Mouse (Mus musculus) heart, embryonic 10.5 days (tissue): ENCODE results near the gene Ppp1r3f. TPM values are rescaled to one million over a fixed set of nuclear protein-coding genes. Genes with fewer than 3 reads are reported as not detected.

Experiments
- DNase-seq: peaks from one replicate; pipeline ENCODE4 v3.0.0-alpha.2; 2017; ENCODE audit warnings: low spot score
- H3K27ac ChIP-seq: fragments of 300-500 bp; sonication (generic); 2 replicates; pipeline ENCODE4 v1.5.1; 2016; ENCODE audit warnings: mild to moderate bottlenecking
- H3K27me3 ChIP-seq: fragments of 300-500 bp; sonication (generic); 2 replicates; pipeline ENCODE4 v1.6.1; 2016; ENCODE audit warnings: mild to moderate bottlenecking; ENCODE audit not compliant: poor library complexity, insufficient read depth, severe bottlenecking
- H3K36me3 ChIP-seq: fragments of 300-500 bp; sonication (generic); 2 replicates; pipeline ENCODE4 v1.6.1; 2016; ENCODE audit warnings: mild to moderate bottlenecking, moderate library complexity
- H3K4me1 ChIP-seq: fragments of 300-500 bp; sonication (generic); 2 replicates; pipeline ENCODE4 v1.6.1; 2016; ENCODE audit warnings: mild to moderate bottlenecking
- H3K4me3 ChIP-seq: fragments of 300-500 bp; sonication (generic); 2 replicates; pipeline ENCODE4 v1.5.1; 2016; ENCODE audit warnings: mild to moderate bottlenecking, moderate library complexity
- H3K9me3 ChIP-seq: fragments of 300-500 bp; sonication (generic); 2 replicates; pipeline ENCODE4 v1.6.1; 2016; ENCODE audit warnings: mild to moderate bottlenecking, moderate library complexity
- WGBS: fragments of 180-500 bp; shearing (Covaris S2); methylation state at CpG from one replicate; pipeline ENCODE4 v1.1.7; 2016; 5-methylcytosine and 5-hydroxymethylcytosine counted together
- polyA plus RNA-seq: library from polyadenylated mRNA; unstranded; fragments of >200 nt; fragmentation: Nextera tagmentation; extraction: Ambion mirVana; gene quantifications from 2 replicates; pipeline ENCODE4 v1.2.1, GENCODE M21; 2016

Gene Ppp1r3f
- polyA plus RNA-seq, 1 experiment from 2014 or later, result 2.1 TPM

- Histone ChIP-seq H3K4me3 (peak overlapping the region; percentile 67), H3K27ac (peak overlapping the region; percentile 94; the same call in 1 of the 2 replicates), H3K27me3 (no peaks in the 10 kb centered on the region), H3K4me1 (peaks cover 18% of the 10 kb centered on the region), H3K36me3 (no peaks in the 10 kb centered on the region), H3K9me3 (no peaks in the 10 kb centered on the region)
- no peak for DNase-seq
- 27% methylated on average over 5 of the region's 6 CpGs for WGBS
These were observed 775 bp upstream of the Ppp1r3f start for GRCm38 (mm10) chrX:7574885-7575231.

DNA sequence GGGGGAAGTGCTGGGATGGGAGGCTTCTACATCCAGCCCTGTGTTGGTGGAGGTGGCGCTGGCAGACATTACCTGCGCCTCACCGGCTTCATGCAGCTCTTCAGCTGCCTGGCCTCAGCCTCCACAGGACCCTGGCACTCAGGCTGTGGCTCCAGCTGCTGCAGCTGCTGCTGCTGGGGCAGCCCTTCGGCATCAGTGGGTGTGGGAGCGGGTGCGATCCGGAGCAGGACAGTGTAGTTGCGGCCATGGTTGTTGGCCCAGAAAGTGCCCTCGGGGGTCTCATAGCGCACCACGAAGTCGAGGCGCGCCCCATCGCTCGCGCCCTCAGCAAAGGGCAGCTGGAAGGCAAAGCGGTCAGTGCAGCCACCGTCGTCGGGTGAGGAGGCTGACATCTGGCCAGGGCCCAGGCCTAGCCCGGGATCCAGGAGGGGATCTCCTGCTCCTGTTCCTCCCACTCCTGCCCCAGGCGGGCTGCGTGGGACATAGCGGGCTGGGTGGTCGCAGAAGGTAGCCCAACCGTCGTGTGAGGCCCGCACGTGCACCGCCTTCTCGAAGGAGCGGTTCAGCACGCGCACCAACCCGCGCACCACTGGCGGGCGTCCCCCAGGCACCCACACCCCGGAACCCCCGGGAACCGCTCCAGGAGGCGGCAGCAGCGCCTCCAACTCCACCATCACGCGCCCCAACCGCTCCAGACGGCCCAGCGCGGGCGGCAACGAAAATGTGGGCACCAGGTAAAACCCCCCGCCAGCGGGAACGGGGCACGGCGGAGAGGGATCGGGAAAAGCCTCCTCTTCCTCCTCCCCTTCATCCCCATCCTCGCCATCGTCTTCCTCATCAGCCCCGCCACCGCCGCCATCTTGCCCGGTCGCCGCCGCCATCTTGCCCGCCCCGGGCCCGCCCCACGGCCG lies 652 bp downstream of the Ppp1r3f start, which contains the start of gene Foxp3:
Foxp3 (plus strand) TSS at position 469 of the 911 bp plus-strand sequence.
- peak within 1 kb of the TSS; percentile 67 for H3K4me3 ChIP-seq
- H3K27me3 ChIP-seq, result no peaks in the 10 kb centered on the region
- H3K27ac ChIP-seq, result peak within 1 kb of the TSS; percentile 94
- no peaks in the 10 kb centered on the region for H3K36me3 ChIP-seq
- WGBS, result 31% methylated on average over 64 of the region's 72 CpGs
- H3K9me3 ChIP-seq, result no peaks in the 10 kb centered on the region
- peaks cover 18% of the 10 kb centered on the region for H3K4me1 ChIP-seq
- peak; percentile 77 for DNase-seq

DNA sequence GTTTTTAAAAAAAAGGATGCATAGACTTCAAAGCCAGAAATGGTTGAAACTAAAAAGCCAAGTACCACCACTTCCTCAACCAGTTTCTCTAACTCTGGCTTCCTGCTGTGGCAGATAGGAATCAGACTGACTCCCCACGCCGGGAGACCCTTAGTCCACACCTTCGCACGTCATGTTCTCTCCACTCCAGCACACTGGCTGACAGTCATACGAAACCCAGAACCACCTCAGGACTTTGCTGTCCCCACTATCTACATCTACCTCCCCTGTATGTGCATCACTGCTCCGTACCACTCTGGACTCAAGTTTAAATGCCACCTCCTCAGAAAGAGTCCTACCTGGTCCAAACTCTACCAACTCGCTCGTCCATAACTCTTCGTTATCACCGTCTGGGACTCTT lies 1.6 kb downstream of the Ppp1r3f start:
- H3K9me3 ChIP-seq, result no peaks in the 10 kb centered on the region
- no peak overlapping the region for H3K27ac ChIP-seq
- peaks cover 18% of the 10 kb centered on the region for H3K4me1 ChIP-seq
- 46% methylated on average over 10 of the region's 10 CpGs for whole genome bisulfite sequencing
- H3K36me3 ChIP-seq, result no peaks in the 10 kb centered on the region
- H3K27me3 ChIP-seq, result no peaks in the 10 kb centered on the region
- H3K4me3 ChIP-seq, result peak overlapping the region; percentile 67
- no peak for DNase-seq

GRCm38 (mm10) chrX:7571565-7572136 lies 2.4 kb downstream of the Ppp1r3f start:
- Histone ChIP-seq H3K4me1 (peaks cover 18% of the 10 kb centered on the region), H3K27me3 (no peaks in the 10 kb centered on the region), H3K4me3 (no peak overlapping the region), H3K27ac (no peak overlapping the region), H3K36me3 (no peaks in the 10 kb centered on the region), H3K9me3 (no peaks in the 10 kb centered on the region)
- 84% methylated on average over 9 of the region's 9 CpGs for WGBS
- DNase-seq, result no peak

DNA sequence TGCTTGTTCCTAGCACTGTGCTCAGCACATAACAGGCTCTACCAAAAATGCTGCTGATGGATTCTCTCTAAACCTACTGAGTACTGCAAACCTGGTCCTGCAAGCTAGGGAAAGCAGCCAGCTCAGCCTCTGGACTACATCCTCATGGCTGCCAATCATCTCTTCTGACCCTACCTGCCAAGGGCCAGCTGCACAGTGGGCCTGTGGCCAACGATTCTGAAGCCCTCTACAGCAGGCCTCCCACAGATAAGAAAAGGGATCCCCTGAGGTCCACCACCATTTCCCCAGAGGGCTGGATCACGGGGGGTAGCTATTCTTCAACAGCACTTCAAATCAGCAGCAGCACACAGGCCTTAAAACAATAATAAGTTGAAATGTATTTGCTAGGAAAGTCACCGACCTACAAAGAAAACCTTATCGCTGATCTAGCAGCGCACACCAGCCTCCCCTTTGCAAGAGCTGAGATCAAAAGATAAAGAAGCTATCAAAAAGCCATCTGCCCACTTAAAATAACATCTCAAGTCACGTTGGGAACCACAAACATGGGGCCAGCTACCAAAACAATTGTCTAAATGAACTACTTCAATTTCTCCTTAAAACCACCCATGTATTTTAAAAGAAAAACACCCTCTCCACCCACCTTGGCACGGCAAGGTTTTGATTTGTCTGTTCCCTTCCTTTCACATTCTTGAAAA lies 3.5 kb downstream of the Ppp1r3f start:
- DNase-seq, result no peak
- WGBS, result 56% methylated on average over 7 of the region's 7 CpGs

DNA sequence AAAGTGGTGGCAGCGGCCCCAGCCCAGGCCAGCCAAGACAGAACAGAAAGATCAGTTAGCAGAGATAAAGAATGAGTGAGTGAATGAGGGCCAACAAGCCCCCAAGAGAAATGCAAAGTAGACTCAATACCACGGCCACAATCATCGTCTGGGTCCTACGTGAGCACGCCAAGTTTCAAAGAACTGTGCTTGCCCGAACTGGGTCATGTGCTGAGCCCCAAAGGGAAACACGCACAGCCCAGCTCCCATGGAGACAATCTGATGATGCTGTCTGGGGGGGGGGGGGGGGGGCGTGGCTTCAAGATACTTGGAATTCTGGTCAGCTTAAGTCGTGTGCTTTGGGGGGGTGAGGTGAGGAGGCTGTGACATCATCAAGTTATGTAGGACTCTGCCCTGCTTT lies 6.6 kb downstream of the Ppp1r3f start:
- Histone ChIP-seq H3K4me1 (peaks cover 6% of the 10 kb centered on the region; the same call in 1 of the 2 replicates), H3K4me3 (no peak overlapping the region), H3K27ac (no peak overlapping the region), H3K27me3 (no peaks in the 10 kb centered on the region), H3K36me3 (no peaks in the 10 kb centered on the region), H3K9me3 (no peaks in the 10 kb centered on the region)
- WGBS, result 56% methylated on average over 9 of the region's 9 CpGs
- DNase-seq, result no peak

More for the DNA sequence above, 3.5 kb downstream of the Ppp1r3f start:
- H3K9me3 ChIP-seq, result no peaks in the 10 kb centered on the region
- H3K4me3 ChIP-seq, result no peak overlapping the region
- no peaks in the 10 kb centered on the region for H3K27me3 ChIP-seq
- peaks cover 18% of the 10 kb centered on the region for H3K4me1 ChIP-seq
- no peaks in the 10 kb centered on the region for H3K36me3 ChIP-seq
- H3K27ac ChIP-seq, result no peak overlapping the region

DNA sequence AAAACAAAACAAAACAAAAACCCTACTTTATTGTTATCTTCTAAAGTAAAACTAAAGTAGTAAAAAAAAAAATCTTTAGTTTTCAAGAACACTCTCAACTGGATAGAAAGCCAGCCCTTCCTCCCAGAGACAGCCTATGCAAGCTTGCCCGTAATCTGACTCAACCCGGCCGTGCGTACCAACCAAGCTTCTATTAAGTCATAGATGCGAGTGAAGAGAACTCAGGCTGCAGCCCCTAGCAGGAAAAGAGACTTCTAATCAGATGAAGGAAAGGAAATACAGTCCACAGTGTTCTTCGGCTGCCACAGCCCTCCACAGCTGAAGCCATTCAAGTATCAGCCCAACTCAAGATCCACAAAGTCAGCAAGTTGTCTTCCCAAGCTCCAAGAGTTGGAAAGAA lies 7.7 kb downstream of the Ppp1r3f start:
- H3K4me3 ChIP-seq, result no peak overlapping the region
- no peaks in the 10 kb centered on the region for H3K27me3 ChIP-seq
- WGBS, result 67% methylated on average over 6 of the region's 6 CpGs
- no peaks in the 10 kb centered on the region for H3K36me3 ChIP-seq
- H3K4me1 ChIP-seq, result no peaks in the 10 kb centered on the region; the same call in 1 of the 2 replicates
- H3K9me3 ChIP-seq, result no peaks in the 10 kb centered on the region
- no peak overlapping the region for H3K27ac ChIP-seq
- DNase-seq, result no peak

DNA sequence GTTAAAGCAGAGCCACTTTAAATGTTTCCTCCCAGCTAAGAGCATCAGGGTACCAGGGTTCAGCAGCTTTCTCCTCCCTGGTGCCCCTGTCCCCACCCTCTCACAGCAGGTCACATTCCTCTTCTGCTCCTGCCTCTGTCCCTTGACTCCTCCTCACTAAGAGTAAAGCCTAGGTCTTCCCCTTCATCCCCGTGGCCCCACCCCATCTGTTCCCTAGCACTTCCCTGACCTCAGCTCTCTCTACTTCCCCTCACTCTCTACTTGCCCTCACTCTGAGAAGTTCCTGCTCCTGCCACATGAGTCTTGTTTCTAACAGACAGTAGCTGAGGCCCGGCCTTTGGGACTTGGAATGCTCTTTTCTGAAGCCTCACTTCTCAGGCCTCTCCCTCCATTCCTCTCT lies 11.0 kb downstream of the Ppp1r3f start:
- H3K4me1 ChIP-seq, result no peaks in the 10 kb centered on the region
- WGBS, result 29% methylated on average over 2 of the region's 2 CpGs

DNA sequence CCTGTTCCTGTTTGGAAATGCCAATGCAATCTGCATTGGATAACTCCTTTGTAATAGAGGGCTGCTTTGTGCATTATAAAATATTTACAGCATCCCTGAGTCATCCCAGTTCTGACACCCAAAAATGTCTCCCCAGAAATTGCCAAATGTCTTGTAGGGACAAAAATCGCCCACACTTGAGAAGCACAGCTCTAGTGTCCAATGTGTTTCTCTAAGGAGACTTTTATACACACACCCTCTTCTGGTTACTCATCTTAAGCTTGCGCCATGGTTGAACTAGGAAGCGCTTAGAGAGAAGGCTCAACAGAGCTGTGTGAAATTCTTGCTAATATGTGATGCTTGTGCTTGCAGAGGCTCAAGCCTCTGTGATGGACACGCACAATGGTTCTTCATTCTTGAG lies 20.6 kb downstream of the Ppp1r3f start:
- no peaks in the 10 kb centered on the region for H3K9me3 ChIP-seq
- no peak for DNase-seq
- H3K36me3 ChIP-seq, result no peaks in the 10 kb centered on the region
- H3K4me1 ChIP-seq, result no peaks in the 10 kb centered on the region
- H3K27ac ChIP-seq, result no peak overlapping the region
- no peaks in the 10 kb centered on the region for H3K27me3 ChIP-seq
- no peak overlapping the region for H3K4me3 ChIP-seq
- WGBS, result 88% methylated on average over 4 of the region's 4 CpGs

More for the DNA sequence above, 11.0 kb downstream of the Ppp1r3f start:
- no peak for DNase-seq
- Histone ChIP-seq H3K9me3 (no peaks in the 10 kb centered on the region), H3K27ac (no peak overlapping the region), H3K36me3 (0 out of 2 replicates have a peak, but pooled peaks cover 5% of the 10 kb centered on the region), H3K4me3 (no peak overlapping the region), H3K27me3 (no peaks in the 10 kb centered on the region; the same call in 1 of the 2 replicates)

DNA sequence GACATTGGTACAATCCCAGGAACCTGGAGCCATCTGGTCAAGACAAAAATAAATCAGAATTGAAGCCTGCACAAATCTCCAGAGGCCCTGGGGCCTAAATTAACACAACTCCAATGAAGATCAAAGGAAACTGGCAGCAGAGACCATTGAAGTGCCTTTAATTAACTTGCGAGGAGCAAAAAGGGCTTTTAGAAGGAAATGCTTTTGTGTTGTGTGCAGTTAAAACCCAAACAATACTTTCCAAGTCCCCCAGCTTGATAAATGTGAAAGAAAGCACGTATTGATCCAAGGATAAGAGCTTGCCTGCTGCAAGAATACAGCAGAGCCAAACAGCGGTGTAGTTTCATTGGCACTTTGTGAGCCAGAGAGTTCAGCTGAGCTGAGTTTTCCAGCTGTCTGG lies 49.1 kb downstream of the Ppp1r3f start:
- Histone ChIP-seq H3K9me3 (no peaks in the 10 kb centered on the region), H3K4me1 (no peaks in the 10 kb centered on the region)
- WGBS, result 55% methylated on average over 3 of the region's 3 CpGs

More for the DNA sequence above, 49.1 kb downstream of the Ppp1r3f start:
- no peak for DNase-seq
- no peak overlapping the region for H3K27ac ChIP-seq
- H3K27me3 ChIP-seq, result no peaks in the 10 kb centered on the region
- H3K36me3 ChIP-seq, result no peaks in the 10 kb centered on the region
- H3K4me3 ChIP-seq, result no peak overlapping the region
